Mouse (Mus musculus): Measurements from ENCODE around the gene Cd109. TPM values are rescaled to one million over a fixed set of nuclear protein-coding genes. Genes with fewer than 3 reads are reported as not detected.

Gene Cd109
- polyA plus RNA-seq, 1 experiment from 2014 or later = 1.2 TPM

DNA sequence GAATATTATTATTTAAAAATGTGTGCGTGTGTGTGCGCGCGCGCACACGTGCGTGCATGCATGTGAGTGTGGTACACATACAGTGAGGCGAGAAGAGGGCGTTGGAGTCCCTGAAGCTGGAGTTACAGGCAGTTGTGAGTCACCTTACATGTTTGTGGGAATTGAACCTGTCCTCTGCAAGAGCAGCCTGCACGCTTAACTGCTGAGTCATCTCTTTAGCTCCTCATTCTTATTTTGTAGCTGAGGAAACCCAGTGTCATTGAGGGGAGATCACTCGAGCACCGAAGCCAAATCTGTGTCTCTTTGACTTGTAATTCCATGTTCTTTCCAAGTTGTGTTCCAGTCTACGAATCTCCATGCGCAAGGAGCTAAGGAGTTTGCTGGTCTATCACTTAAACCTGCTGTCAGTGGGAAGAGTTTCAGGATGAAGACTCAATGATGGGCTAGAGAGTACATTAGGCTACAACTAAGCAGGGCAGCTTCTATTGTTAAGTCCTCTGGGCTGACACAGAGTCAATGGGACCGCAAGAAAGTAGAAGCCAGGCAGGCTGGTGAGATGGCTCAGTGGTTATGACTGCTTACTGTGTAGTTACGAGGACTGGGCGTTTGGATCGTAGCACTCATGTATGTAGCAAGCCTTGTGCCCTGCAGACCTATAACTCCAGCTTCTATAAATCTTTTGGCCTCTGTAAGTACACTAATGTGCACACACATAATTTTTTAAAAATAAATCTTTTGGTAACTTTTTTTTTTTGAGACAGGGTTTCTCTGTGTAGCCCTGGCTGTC is 19.4 kb upstream of the Cd109 start:
- Histone ChIP-seq H3K27ac (replicated peaks) (no peak overlapping the region), H3K36me3 (no peaks in the 10 kb centered on the region), H3K9ac (replicated peaks) (no peak overlapping the region), H3K4me2 (no peak overlapping the region), H3K4me1 (no peaks in the 10 kb centered on the region), H3K4me3 (replicated peaks) (no peak overlapping the region), H3K9me3 (replicated peaks) (no peaks in the 10 kb centered on the region), H3K27me3 (replicated peaks) (no peaks in the 10 kb centered on the region)
- 93% methylated on average over 18 of the region's 18 CpGs for WGBS
- no peak for ATAC-seq (ENCODE audit: low FRiP score)

- ATAC-seq (ENCODE audit: low FRiP score) = peak; percentile 76
- no peaks in the 10 kb centered on the region for H3K27me3 ChIP-seq (replicated peaks)
- WGBS = 4% methylated on average over 5 of the region's 5 CpGs
Observed at GRCm38 (mm10) chr9:78596834-78597233, 18.5 kb upstream of the Cd109 start.

GRCm38 (mm10) chr9:78599927-78600326 is 15.4 kb upstream of the Cd109 start:
- H3K9me3 ChIP-seq (replicated peaks) = no peaks in the 10 kb centered on the region
- H3K4me2 ChIP-seq = no peak overlapping the region
- no peaks in the 10 kb centered on the region for H3K27me3 ChIP-seq (replicated peaks)
- H3K4me3 ChIP-seq (replicated peaks) = no peak overlapping the region
- H3K27ac ChIP-seq (replicated peaks) = no peak overlapping the region
- H3K4me1 ChIP-seq = no peaks in the 10 kb centered on the region
- 73% methylated on average over 5 of the region's 5 CpGs for WGBS
- no peaks in the 10 kb centered on the region for H3K36me3 ChIP-seq
- ATAC-seq (ENCODE audit: low FRiP score) = no peak
- no peak overlapping the region for H3K9ac ChIP-seq (replicated peaks)

More at GRCm38 (mm10) chr9:78596834-78597233, 18.5 kb upstream of the Cd109 start:
- no peak overlapping the region for H3K4me2 ChIP-seq
- H3K4me1 ChIP-seq = no peaks in the 10 kb centered on the region
- H3K9me3 ChIP-seq (replicated peaks) = no peaks in the 10 kb centered on the region
- no peak overlapping the region for H3K9ac ChIP-seq (replicated peaks)
- H3K36me3 ChIP-seq = no peaks in the 10 kb centered on the region
- H3K4me3 ChIP-seq (replicated peaks) = no peak overlapping the region
- H3K27ac ChIP-seq (replicated peaks) = no peak overlapping the region

- 70% methylated on average over 4 of the region's 4 CpGs for WGBS
Observed at GRCm38 (mm10) chr9:78601046-78601730, 14.2 kb upstream of the Cd109 start.

GRCm38 (mm10) chr9:78614201-78614600 is 1.1 kb upstream of the Cd109 start:
- Histone ChIP-seq H3K9ac (replicated peaks) (no peak overlapping the region), H3K4me3 (replicated peaks) (no peak overlapping the region), H3K4me1 (peaks cover 11% of the 10 kb centered on the region), H3K9me3 (replicated peaks) (no peaks in the 10 kb centered on the region), H3K27ac (replicated peaks) (no peak overlapping the region), H3K36me3 (no peaks in the 10 kb centered on the region), H3K27me3 (replicated peaks) (no peaks in the 10 kb centered on the region; the same call in 1 of the 2 replicates), H3K4me2 (peak overlapping the region; percentile 99)
- peak; percentile 40 for ATAC-seq (ENCODE audit: low FRiP score)
- WGBS = 29% methylated on average over 6 of the region's 6 CpGs

More at GRCm38 (mm10) chr9:78601046-78601730, 14.2 kb upstream of the Cd109 start:
- no peak overlapping the region for H3K4me3 ChIP-seq (replicated peaks)
- no peaks in the 10 kb centered on the region for H3K36me3 ChIP-seq
- no peak overlapping the region for H3K9ac ChIP-seq (replicated peaks)
- no peaks in the 10 kb centered on the region for H3K27me3 ChIP-seq (replicated peaks)
- no peaks in the 10 kb centered on the region for H3K9me3 ChIP-seq (replicated peaks)
- no peak for ATAC-seq (ENCODE audit: low FRiP score)
- H3K4me1 ChIP-seq = no peaks in the 10 kb centered on the region
- no peak overlapping the region for H3K27ac ChIP-seq (replicated peaks)
- no peak overlapping the region for H3K4me2 ChIP-seq

DNA sequence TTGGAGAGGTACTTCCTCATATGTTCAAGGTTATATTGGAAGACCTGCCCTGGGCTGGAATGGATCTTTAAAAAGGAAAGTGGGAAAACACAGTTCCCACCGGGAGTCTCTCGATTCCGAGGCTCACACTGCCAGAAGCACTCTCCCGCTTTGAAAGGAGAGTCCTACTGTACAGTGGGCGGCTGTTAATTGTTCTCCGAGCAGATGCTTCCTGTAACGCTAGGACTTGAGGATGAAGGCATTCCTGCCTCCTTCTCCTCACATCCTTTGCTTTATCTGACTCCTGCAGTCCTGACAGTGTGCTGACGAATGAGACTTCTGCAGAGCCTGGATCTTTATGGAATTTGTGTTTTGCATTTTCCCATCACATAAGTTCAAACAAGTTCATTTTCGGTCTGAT is 3.9 kb downstream of the Cd109 start:
- Histone ChIP-seq H3K27me3 (replicated peaks) (no peaks in the 10 kb centered on the region; the same call in 1 of the 2 replicates), H3K27ac (replicated peaks) (no peak overlapping the region), H3K9ac (replicated peaks) (no peak overlapping the region), H3K4me2 (no peak overlapping the region), H3K36me3 (no peaks in the 10 kb centered on the region), H3K4me1 (peaks cover 10% of the 10 kb centered on the region), H3K9me3 (replicated peaks) (no peaks in the 10 kb centered on the region), H3K4me3 (replicated peaks) (no peak overlapping the region)
- WGBS = 87% methylated on average over 9 of the region's 9 CpGs
- ATAC-seq (ENCODE audit: low FRiP score) = no peak

GRCm38 (mm10) chr9:78623301-78623747 is 8.0 kb downstream of the Cd109 start:
- no peaks in the 10 kb centered on the region for H3K27me3 ChIP-seq (replicated peaks)
- no peak overlapping the region for H3K27ac ChIP-seq (replicated peaks)
- no peak overlapping the region for H3K9ac ChIP-seq (replicated peaks)
- ATAC-seq (ENCODE audit: low FRiP score) = no peak
- no peaks in the 10 kb centered on the region for H3K4me1 ChIP-seq
- 86% methylated on average over 10 of the region's 10 CpGs for WGBS
- H3K36me3 ChIP-seq = no peaks in the 10 kb centered on the region
- no peak overlapping the region for H3K4me3 ChIP-seq (replicated peaks)
- H3K4me2 ChIP-seq = no peak overlapping the region
- H3K9me3 ChIP-seq (replicated peaks) = no peaks in the 10 kb centered on the region

DNA sequence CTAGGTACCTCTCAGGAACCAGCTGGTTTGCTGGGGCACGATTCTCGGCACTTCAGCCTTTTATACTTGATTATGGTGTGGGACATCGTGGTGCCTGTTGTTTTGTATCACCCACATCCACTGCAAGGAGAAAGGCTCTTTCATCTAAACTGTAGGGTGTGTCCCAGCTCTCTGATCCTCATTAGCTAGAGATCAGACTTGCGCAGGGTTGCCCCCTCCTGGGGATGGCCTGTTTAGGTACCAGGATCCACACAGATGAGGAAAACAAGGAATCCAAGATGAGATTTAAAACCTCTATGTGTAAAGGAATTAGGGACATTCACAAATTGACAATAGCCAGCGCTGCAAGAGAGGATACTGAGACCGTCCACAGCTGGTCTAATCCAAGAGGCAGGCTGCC is 14.6 kb downstream of the Cd109 start:
- H3K36me3 ChIP-seq = no peaks in the 10 kb centered on the region
- H3K4me1 ChIP-seq = no peaks in the 10 kb centered on the region
- no peak overlapping the region for H3K4me3 ChIP-seq (replicated peaks)
- no peak for ATAC-seq (ENCODE audit: low FRiP score)
- H3K27ac ChIP-seq (replicated peaks) = no peak overlapping the region
- H3K9me3 ChIP-seq (replicated peaks) = no peaks in the 10 kb centered on the region
- no peaks in the 10 kb centered on the region for H3K27me3 ChIP-seq (replicated peaks)
- H3K9ac ChIP-seq (replicated peaks) = no peak overlapping the region
- WGBS = 51% methylated on average over 6 of the region's 6 CpGs
- peak overlapping the region; percentile 9 for H3K4me2 ChIP-seq

- no peaks in the 10 kb centered on the region for H3K27me3 ChIP-seq (replicated peaks)
- H3K4me3 ChIP-seq (replicated peaks) = no peak overlapping the region
- no peaks in the 10 kb centered on the region for H3K4me1 ChIP-seq
- no peaks in the 10 kb centered on the region for H3K36me3 ChIP-seq
- no peak overlapping the region for H3K27ac ChIP-seq (replicated peaks)
- no peaks in the 10 kb centered on the region for H3K9me3 ChIP-seq (replicated peaks)
- H3K4me2 ChIP-seq = no peak overlapping the region
- no peak for ATAC-seq (ENCODE audit: low FRiP score)
- 76% methylated on average over 6 of the region's 6 CpGs for WGBS
- H3K9ac ChIP-seq (replicated peaks) = no peak overlapping the region
Observed at GRCm38 (mm10) chr9:78631755-78632434, 16.5 kb downstream of the Cd109 start.

- Histone ChIP-seq H3K4me2 (no peak overlapping the region), H3K4me1 (no peaks in the 10 kb centered on the region), H3K36me3 (no peaks in the 10 kb centered on the region), H3K9me3 (replicated peaks) (no peaks in the 10 kb centered on the region), H3K27me3 (replicated peaks) (no peaks in the 10 kb centered on the region), H3K4me3 (replicated peaks) (no peak overlapping the region), H3K9ac (replicated peaks) (no peak overlapping the region), H3K27ac (replicated peaks) (no peak overlapping the region)
- no peak for ATAC-seq (ENCODE audit: low FRiP score)
- WGBS = 96% methylated on average over 3 of the region's 3 CpGs
Observed at GRCm38 (mm10) chr9:78633976-78634375, 18.6 kb downstream of the Cd109 start.

GRCm38 (mm10) chr9:78641386-78641785 is 26.0 kb downstream of the Cd109 start:
- Histone ChIP-seq H3K4me2 (no peak overlapping the region), H3K36me3 (no peaks in the 10 kb centered on the region), H3K27ac (replicated peaks) (no peak overlapping the region), H3K27me3 (replicated peaks) (no peaks in the 10 kb centered on the region), H3K4me3 (replicated peaks) (no peak overlapping the region), H3K4me1 (no peaks in the 10 kb centered on the region), H3K9me3 (replicated peaks) (no peaks in the 10 kb centered on the region), H3K9ac (replicated peaks) (no peak overlapping the region)
- ATAC-seq (ENCODE audit: low FRiP score) = no peak
- 89% methylated on average over 4 of the region's 4 CpGs for WGBS
